Mouse (Mus musculus): ENCODE measurements around the gene Astn1. TPM values are rescaled to one million over a fixed set of nuclear protein-coding genes. Genes with fewer than 3 reads are reported as not detected.

Gene Astn1
- total and polyA plus RNA-seq, 3 experiments = 0.64 to 1.0 (median 0.91) TPM

- intact Hi-C loops (cut with DNase I) = no loop called here
- Histone ChIP-seq H3K27me3 (ENCODE audit: control insufficient read depth, insufficient read depth, low read length) (no peaks in the 10 kb centered on the region), H3K4me1 (ENCODE audit: control insufficient read depth, insufficient read depth, low read length) (no peaks in the 10 kb centered on the region), H3K79me2 (replicated peaks; ENCODE audit: control insufficient read depth, insufficient read depth, low read length) (no peaks in the 10 kb centered on the region), H3K9ac (ENCODE audit: low read depth, low read length) (no peak overlapping the region), H3K27ac (no peak overlapping the region), H3K4me3 (peak overlapping the region; percentile 32), H3K36me3 (ENCODE audit: control insufficient read depth, insufficient read depth, low read length) (no peaks in the 10 kb centered on the region)
- 12% methylated on average over 28 of the region's 28 CpGs for WGBS
- no peak for TF ChIP-seq EP300 (IDR thresholded peaks at IDR 0.05; ENCODE audit: insufficient read depth, low read depth, low read length)
- TF ChIP-seq CTCF (IDR thresholded peaks at IDR 0.05) = no peak
- TF ChIP-seq POLR2A (IDR thresholded peaks at IDR 0.05; ENCODE audit: insufficient read depth, low read depth, low read length) = no peak
- DNase-seq = peak in 1 of 2 experiments; percentile 18
Measured at GRCm38 (mm10) chr1:158355177-158356050, 6.7 kb upstream of the Astn1 start.

GRCm38 (mm10) chr1:158356051-158356461 is 6.0 kb upstream of the Astn1 start, which contains the start of gene Brinp2:
Gene Brinp2, minus strand, starts transcription at chr1:158356326.
- no peaks in the 10 kb centered on the region for H3K27me3 ChIP-seq (ENCODE audit: control insufficient read depth, insufficient read depth, low read length)
- H3K4me3 ChIP-seq = peak within 1 kb of the TSS; percentile 32
- TF ChIP-seq POLR2A (IDR thresholded peaks at IDR 0.05; ENCODE audit: insufficient read depth, low read depth, low read length) (no peak), EP300 (IDR thresholded peaks at IDR 0.05; ENCODE audit: insufficient read depth, low read depth, low read length) (no peak), CTCF (IDR thresholded peaks at IDR 0.05) (no peak)

GRCm38 (mm10) chr1:158362292-158363101 is 424 bp downstream of the Astn1 start:
- no peaks in the 10 kb centered on the region for H3K4me1 ChIP-seq (ENCODE audit: control insufficient read depth, insufficient read depth, low read length)
- intact Hi-C loops (cut with DNase I) = no loop called here
- 2% methylated on average over 36 of the region's 37 CpGs for WGBS
- H3K27me3 ChIP-seq (ENCODE audit: control insufficient read depth, insufficient read depth, low read length) = peaks cover 1% of the 10 kb centered on the region
- no peaks in the 10 kb centered on the region for H3K36me3 ChIP-seq (ENCODE audit: control insufficient read depth, insufficient read depth, low read length)
- peak overlapping the region; percentile 35; the same call in 1 of the 2 replicates for H3K9ac ChIP-seq (ENCODE audit: low read depth, low read length)
- TF ChIP-seq EP300 (IDR thresholded peaks at IDR 0.05; ENCODE audit: insufficient read depth, low read depth, low read length) (no peak), POLR2A (IDR thresholded peaks at IDR 0.05; ENCODE audit: insufficient read depth, low read depth, low read length) (no peak), CTCF (IDR thresholded peaks at IDR 0.05) (no peak)
- DNase-seq = no peak
- H3K4me3 ChIP-seq = no peak overlapping the region
- no peaks in the 10 kb centered on the region for H3K79me2 ChIP-seq (replicated peaks; ENCODE audit: control insufficient read depth, insufficient read depth, low read length)
- H3K27ac ChIP-seq = no peak overlapping the region

More at GRCm38 (mm10) chr1:158356051-158356461, 6.0 kb upstream of the Astn1 start, which contains the start of gene Brinp2:
- H3K4me1 ChIP-seq (ENCODE audit: control insufficient read depth, insufficient read depth, low read length) = no peaks in the 10 kb centered on the region
- peak; percentile 60 to 65 for DNase-seq
- H3K79me2 ChIP-seq (replicated peaks; ENCODE audit: control insufficient read depth, insufficient read depth, low read length) = no peaks in the 10 kb centered on the region
- intact Hi-C loops (cut with DNase I) = no loop called here
- no peaks in the 10 kb centered on the region for H3K36me3 ChIP-seq (ENCODE audit: control insufficient read depth, insufficient read depth, low read length)
- no peak within 1 kb of the TSS for H3K27ac ChIP-seq
- no peak within 1 kb of the TSS for H3K9ac ChIP-seq (ENCODE audit: low read depth, low read length)
- under 1% methylated on average over 30 of the region's 30 CpGs for WGBS

GRCm38 (mm10) chr1:158364461-158364860 is 2.4 kb downstream of the Astn1 start:
- Histone ChIP-seq H3K27ac (no peak overlapping the region), H3K79me2 (replicated peaks; ENCODE audit: control insufficient read depth, insufficient read depth, low read length) (no peaks in the 10 kb centered on the region), H3K27me3 (ENCODE audit: control insufficient read depth, insufficient read depth, low read length) (peaks cover 1% of the 10 kb centered on the region), H3K9ac (ENCODE audit: low read depth, low read length) (no peak overlapping the region), H3K4me3 (no peak overlapping the region), H3K4me1 (ENCODE audit: control insufficient read depth, insufficient read depth, low read length) (no peaks in the 10 kb centered on the region), H3K36me3 (ENCODE audit: control insufficient read depth, insufficient read depth, low read length) (no peaks in the 10 kb centered on the region)
- DNase-seq = no peak
- TF ChIP-seq POLR2A (IDR thresholded peaks at IDR 0.05; ENCODE audit: insufficient read depth, low read depth, low read length) (no peak), CTCF (IDR thresholded peaks at IDR 0.05) (no peak), EP300 (IDR thresholded peaks at IDR 0.05; ENCODE audit: insufficient read depth, low read depth, low read length) (no peak)
- intact Hi-C loops (cut with DNase I) = no loop called here
- 64% methylated on average over 1 of the region's 1 CpGs for WGBS

GRCm38 (mm10) chr1:158382277-158382676 is 20.2 kb downstream of the Astn1 start:
- Histone ChIP-seq H3K27ac (no peak overlapping the region), H3K79me2 (replicated peaks; ENCODE audit: control insufficient read depth, insufficient read depth, low read length) (no peaks in the 10 kb centered on the region), H3K4me3 (no peak overlapping the region), H3K4me1 (ENCODE audit: control insufficient read depth, insufficient read depth, low read length) (no peaks in the 10 kb centered on the region), H3K9ac (ENCODE audit: low read depth, low read length) (no peak overlapping the region), H3K27me3 (ENCODE audit: control insufficient read depth, insufficient read depth, low read length) (no peaks in the 10 kb centered on the region), H3K36me3 (ENCODE audit: control insufficient read depth, insufficient read depth, low read length) (no peaks in the 10 kb centered on the region)
- intact Hi-C loops (cut with DNase I) = no loop called here
- TF ChIP-seq CTCF (IDR thresholded peaks at IDR 0.05) (no peak), EP300 (IDR thresholded peaks at IDR 0.05; ENCODE audit: insufficient read depth, low read depth, low read length) (no peak), POLR2A (IDR thresholded peaks at IDR 0.05; ENCODE audit: insufficient read depth, low read depth, low read length) (no peak)
- 76% methylated on average over 6 of the region's 6 CpGs for WGBS
- DNase-seq = no peak

Measured in heart, adult 2 months (tissue).